Comparison of ENCODE assay signal across 26 mouse cellular contexts in genomic region chr7:113843150-113843549, GRCm38 (mm10).
A peak's percentile ranks its signal among the peaks of the same experiment; 100 is the strongest.
DNase-seq lines count a peak whose midpoint lies in the region; ATAC-seq lines count a peak whose summit lies in the region.
"Had no signal": no experiment of that assay in that cellular context is flagged by ENCODE, and none has a peak within 500 bp of the region (broad histone marks: within the 10 kb centered on the region; RNA-seq: fewer than 3 reads in every experiment).

No protein-coding gene starts in this region.

- ATAC-seq in granulocyte monocyte progenitor cell, adult 5-6 weeks (replicated peaks; ENCODE audit: poor library complexity, severe bottlenecking), result peak; percentile 84
- ATAC-seq in megakaryocyte progenitor cell, adult 5-6 weeks (replicated peaks; ENCODE audit: poor library complexity), result peak; percentile 63
- no peak for ATAC-seq in kidney, embryonic 15.5 days (replicated peaks; ENCODE audit: low FRiP score)
- ATAC-seq in midbrain, embryonic 16.5 days, result no peak
- ATAC-seq: forebrain, embryonic 14.5 days; forebrain, postnatal 0 days had no signal

- no peak overlapping the region for H3K27ac ChIP-seq in kidney, embryonic 15.5 days
- H3K27ac ChIP-seq in midbrain, embryonic 16.5 days (ENCODE audit: low read length), result no peak overlapping the region
- H3K27ac ChIP-seq: forebrain, embryonic 10.5 days; heart, embryonic 10.5 days; heart, embryonic 13.5 days; hindbrain, embryonic 12.5 days; hindbrain, embryonic 15.5 days had no signal

- no peak overlapping the region for H3K4me3 ChIP-seq in kidney, embryonic 15.5 days (replicated peaks)
- H3K4me3 ChIP-seq in midbrain, embryonic 16.5 days (ENCODE audit: low read depth, low read length), result no peak overlapping the region
- H3K4me3 ChIP-seq: forebrain, embryonic 10.5 days; heart, embryonic 10.5 days; heart, embryonic 13.5 days; hindbrain, embryonic 12.5 days; hindbrain, embryonic 15.5 days had no signal

- 81% methylated on average over 2 of the region's 2 CpGs for WGBS in kidney, embryonic 15.5 days
- WGBS in midbrain, embryonic 16.5 days, result 72% methylated on average over 2 of the region's 2 CpGs

- no peaks in the 10 kb centered on the region for H3K4me1 ChIP-seq in kidney, embryonic 15.5 days
- no peaks in the 10 kb centered on the region for H3K4me1 ChIP-seq in midbrain, embryonic 16.5 days (ENCODE audit: control insufficient read depth, insufficient read depth, low read length)
- H3K4me1 ChIP-seq: hindbrain, embryonic 15.5 days had no signal

- DNase-seq in heart, adult 11 months, result peak; percentile 34
- DNase-seq in heart, adult 8-10 months (ENCODE audit: low spot score), result no peak
- peak; percentile 41 for DNase-seq in A20 (ENCODE audit: low read depth, low spot score)
- DNase-seq: adrenal gland, adult 2 months; adrenal gland, postnatal 14 days; B cell, adult 2 months; cerebellum, adult 11 months; cerebellum, adult 2 months; cerebellum, adult 9-11 months; cerebellum, postnatal 25 days; forebrain, postnatal 0 days; gastrocnemius, postnatal 10 days; gastrocnemius, postnatal 36 days; heart, adult 18-20 months; heart, postnatal 14 days; heart, postnatal 4 days had no signal

- no peaks in the 10 kb centered on the region for H3K9me3 ChIP-seq in kidney, embryonic 15.5 days (replicated peaks)
- no peaks in the 10 kb centered on the region for H3K9me3 ChIP-seq in midbrain, embryonic 16.5 days (replicated peaks; ENCODE audit: control insufficient read depth, low read length, poor library complexity, severe bottlenecking)
- H3K9me3 ChIP-seq: forebrain, embryonic 10.5 days; heart, embryonic 10.5 days; heart, embryonic 13.5 days; hindbrain, embryonic 12.5 days; hindbrain, embryonic 15.5 days had no signal

- H3K36me3 ChIP-seq in kidney, embryonic 15.5 days, result no peaks in the 10 kb centered on the region
- H3K36me3 ChIP-seq in midbrain, embryonic 16.5 days (ENCODE audit: control insufficient read depth, insufficient read depth, low read length), result no peaks in the 10 kb centered on the region
- H3K36me3 ChIP-seq: forebrain, embryonic 10.5 days; heart, embryonic 10.5 days; hindbrain, embryonic 12.5 days; hindbrain, embryonic 15.5 days had no signal

- no peaks in the 10 kb centered on the region for H3K27me3 ChIP-seq in kidney, embryonic 15.5 days
- no peaks in the 10 kb centered on the region for H3K27me3 ChIP-seq in midbrain, embryonic 16.5 days (ENCODE audit: control insufficient read depth, insufficient read depth, low read depth, low read length)
- H3K27me3 ChIP-seq: heart, embryonic 13.5 days; hindbrain, embryonic 12.5 days; hindbrain, embryonic 15.5 days had no signal

- no peak overlapping the region for H3K9ac ChIP-seq in kidney, embryonic 15.5 days
- no peak overlapping the region for H3K9ac ChIP-seq in midbrain, embryonic 16.5 days (ENCODE audit: low read depth, low read length)
- H3K9ac ChIP-seq: forebrain, postnatal 0 days; heart, embryonic 13.5 days; hindbrain, embryonic 12.5 days; hindbrain, embryonic 15.5 days had no signal

- no peak overlapping the region for H3K4me2 ChIP-seq in kidney, embryonic 15.5 days
- no peak overlapping the region for H3K4me2 ChIP-seq in midbrain, embryonic 16.5 days (ENCODE audit: low read length)
- H3K4me2 ChIP-seq: heart, embryonic 13.5 days; hindbrain, embryonic 12.5 days; hindbrain, embryonic 15.5 days had no signal

Comparison
In these comparisons a context has a peak if more than half of its experiments do, and no peak if none do; other contexts are left out.
1. ATAC-seq: peak in granulocyte monocyte progenitor cell, adult 5-6 weeks (single experiment) and megakaryocyte progenitor cell, adult 5-6 weeks (single experiment); none in kidney, embryonic 15.5 days (single experiment) and midbrain, embryonic 16.5 days (single experiment).